Mouse (Mus musculus) right cerebral cortex, postnatal 10 days (tissue): ENCODE results near the gene Polr2g.
A peak's percentile ranks its signal among the peaks of the same experiment; 100 is the strongest.

Experiments used
- DNase-seq, 2 experiments: peaks; one replicate each; pipeline ENCODE4 v3.0.0; 2021; ENCODE audit warnings: low spot score in 2 of 2

The Polr2g gene

DNA sequence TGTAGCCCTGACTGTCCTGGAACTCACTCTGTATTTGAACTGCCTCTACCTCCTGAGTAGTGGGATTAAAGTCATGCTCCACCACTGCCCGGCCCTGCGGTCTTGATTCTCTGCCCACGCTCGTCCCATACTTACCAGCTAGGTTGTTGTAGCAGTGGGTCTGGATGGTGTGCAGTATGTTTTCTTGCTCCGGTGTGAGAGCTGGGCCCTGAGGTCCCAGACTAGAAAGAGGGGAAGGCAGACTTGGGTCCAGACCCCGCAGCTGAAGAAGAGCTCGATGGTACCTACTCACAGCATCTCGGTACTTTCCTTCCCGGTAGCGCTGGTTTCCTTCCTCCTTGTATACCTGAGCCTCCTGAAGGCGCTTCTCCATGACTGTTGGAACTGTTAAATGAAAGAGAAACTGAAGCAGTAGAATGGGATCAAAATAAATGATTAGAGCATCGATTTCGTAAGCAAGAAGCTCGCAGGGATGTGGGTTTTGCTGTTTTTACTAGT lies 20.0 kb upstream of the Polr2g start:
- DNase-seq, result no peak

DNA sequence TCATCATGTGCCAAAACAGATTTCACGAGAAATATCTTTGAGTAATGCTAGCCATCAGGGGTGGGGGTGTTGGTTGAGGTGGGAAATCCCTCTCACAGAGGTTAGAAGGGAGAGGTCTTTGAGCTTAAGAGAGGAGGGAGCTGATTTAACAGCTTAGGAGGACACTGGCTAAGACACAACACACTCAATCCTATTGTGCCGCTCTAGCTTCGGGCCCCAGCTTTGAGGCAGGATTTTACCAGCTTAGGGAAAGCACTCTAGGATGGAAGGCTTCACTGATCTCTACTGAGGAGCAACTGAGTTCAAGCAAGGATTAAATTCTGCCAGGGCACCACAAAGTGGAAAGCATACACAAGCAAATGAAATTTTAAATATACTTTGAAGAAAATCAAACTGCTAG lies 18.6 kb upstream of the Polr2g start:
- no peak for DNase-seq

DNA sequence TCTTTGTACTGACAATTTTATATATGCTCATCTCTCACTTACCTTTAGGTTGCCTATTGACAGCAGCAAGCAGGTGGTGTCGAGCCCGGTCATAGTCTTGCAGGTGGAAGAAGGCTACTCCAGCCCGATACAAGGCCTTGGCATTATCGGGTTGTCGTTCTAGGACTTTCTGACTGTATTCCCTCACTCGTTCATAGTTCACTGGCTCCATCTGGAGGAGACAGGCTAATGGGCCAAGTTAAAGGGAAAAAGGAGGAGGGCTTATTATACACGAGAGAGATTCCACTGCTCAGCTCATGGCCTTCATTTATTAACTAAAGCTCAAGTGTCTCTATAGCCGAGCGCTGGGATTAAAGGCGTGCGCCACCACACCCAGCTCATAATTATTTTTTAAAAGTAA lies 17.4 kb upstream of the Polr2g start:
- no peak for DNase-seq

DNA sequence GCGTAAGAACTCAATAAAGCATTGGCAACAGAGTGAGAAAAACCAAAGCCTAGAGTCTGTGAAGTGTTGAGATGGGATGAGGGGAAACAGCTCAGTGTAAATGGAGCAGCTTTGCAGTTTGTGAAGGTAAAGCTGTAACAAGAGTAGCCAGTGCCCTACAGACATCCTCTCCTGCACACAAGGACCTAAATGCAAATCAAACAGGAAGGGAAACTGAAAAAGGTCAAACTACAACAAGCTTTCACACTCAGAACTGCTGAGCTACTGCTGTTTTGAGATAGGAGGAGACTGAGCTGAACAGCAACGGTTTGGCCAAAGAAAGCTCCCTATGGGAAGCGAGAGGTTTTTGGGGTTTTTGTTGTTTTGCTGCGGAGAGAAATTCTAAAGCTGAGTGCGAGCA lies 8.4 kb upstream of the Polr2g start:
- no peak for DNase-seq

- DNase-seq, result no peak
Measured at GRCm38 (mm10) chr19:8803879-8804660, 5.7 kb upstream of the Polr2g start.

- no peak for DNase-seq
Measured at GRCm38 (mm10) chr19:8803204-8803780, 4.9 kb upstream of the Polr2g start.

- peak; percentile 97 to 99 for DNase-seq
Measured at GRCm38 (mm10) chr19:8802130-8802821, 3.9 kb upstream of the Polr2g start, which contains the start of gene Zbtb3. Gene Zbtb3, plus strand, starts transcription at chr19:8802555.

- no peak for DNase-seq
Measured at GRCm38 (mm10) chr19:8798947-8799315, 554 bp upstream of the Polr2g start.

DNA sequence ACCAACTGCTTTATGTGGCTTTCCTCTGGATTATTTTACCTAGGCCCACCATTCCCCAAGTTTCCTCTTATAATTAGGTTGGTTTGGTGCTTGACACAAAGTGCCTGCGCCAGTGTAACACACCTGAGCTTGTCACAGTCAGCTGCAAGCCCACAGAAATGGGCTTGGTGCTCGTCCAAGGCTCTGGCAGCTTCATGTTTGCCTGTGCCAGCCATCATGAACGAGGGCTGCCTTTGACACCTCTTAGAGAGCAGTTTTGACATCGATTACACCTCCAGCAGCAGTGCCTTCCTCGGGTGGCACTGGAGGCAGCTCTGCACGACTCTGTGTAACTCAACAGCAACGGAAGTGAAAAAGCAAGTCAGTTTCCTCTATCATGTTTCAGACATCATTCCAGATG lies 8.2 kb downstream of the Polr2g start:
- DNase-seq, result peak in 1 of 2 experiments; percentile 59

DNA sequence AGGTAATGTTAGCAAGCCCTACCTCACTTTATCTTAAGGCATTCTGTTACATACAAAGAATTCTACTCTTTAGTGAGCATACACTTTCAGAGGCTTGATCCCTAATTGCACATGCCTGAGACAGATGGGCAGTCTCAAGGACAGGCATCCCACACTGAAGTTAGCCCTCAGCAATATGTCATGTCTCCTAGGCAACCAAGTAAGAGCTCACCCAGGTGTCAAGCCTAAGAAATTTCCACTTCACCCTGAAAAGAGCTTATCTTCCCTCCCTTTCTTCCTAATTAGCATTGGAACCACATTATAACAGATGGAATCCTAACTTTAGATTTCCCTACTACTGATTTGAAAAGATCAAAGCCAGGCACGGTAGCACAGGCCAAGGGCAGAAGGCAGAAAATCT lies 9.2 kb downstream of the Polr2g start:
- no peak for DNase-seq

- DNase-seq, result no peak
Measured at GRCm38 (mm10) chr19:8788521-8788920, 9.9 kb downstream of the Polr2g start.

- DNase-seq, result peak; percentile 95 to 98
Measured at GRCm38 (mm10) chr19:8786008-8786781, 12.2 kb downstream of the Polr2g start, which contains the start of gene Taf6l. Gene Taf6l, minus strand, starts transcription at chr19:8786417.

DNA sequence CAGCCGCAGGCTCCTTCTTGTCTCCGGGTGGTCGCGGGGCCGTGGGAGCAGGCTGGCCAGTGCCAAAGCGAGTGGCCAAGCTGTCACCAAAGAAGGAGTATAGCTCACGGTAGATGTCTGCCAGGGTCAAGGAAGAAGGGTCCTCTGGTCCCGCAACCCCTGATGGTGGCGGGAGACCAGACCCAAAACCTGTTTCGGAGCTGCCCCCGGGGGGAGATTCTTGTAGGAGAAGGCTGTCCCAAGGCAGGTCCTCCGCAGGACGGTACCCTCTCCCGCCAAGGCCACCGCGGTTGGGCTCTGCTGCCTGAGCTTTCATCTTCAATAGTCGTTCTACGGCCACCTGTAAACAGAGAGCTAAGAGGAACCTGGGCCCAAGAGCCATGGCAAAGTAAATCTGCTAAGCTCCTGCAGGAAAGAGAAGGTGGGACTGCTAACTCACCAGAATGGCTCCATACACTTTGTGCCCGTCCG lies 23.4 kb downstream of the Polr2g start:
- DNase-seq, result peak in 1 of 2 experiments; percentile 42

GRCm38 (mm10) chr19:8774086-8774835 lies 24.1 kb downstream of the Polr2g start, which contains the start of gene Tmem179b:
Gene Tmem179b, minus strand, starts transcription at chr19:8774467.
- DNase-seq, result peak; percentile 97

- DNase-seq, result no peak
Measured at GRCm38 (mm10) chr19:8773409-8773808, 25.0 kb downstream of the Polr2g start.

GRCm38 (mm10) chr19:8772996-8773395 lies 25.4 kb downstream of the Polr2g start:
- DNase-seq, result no peak

- peak; percentile 88 for DNase-seq
Measured at GRCm38 (mm10) chr19:8770567-8771270, 27.7 kb downstream of the Polr2g start, which contains the start of gene Tmem223. Gene Tmem223, plus strand, starts transcription at chr19:8770996.

GRCm38 (mm10) chr19:8765562-8765961 lies 32.8 kb downstream of the Polr2g start:
- DNase-seq, result no peak

GRCm38 (mm10) chr19:8763276-8763675 lies 35.1 kb downstream of the Polr2g start:
- no peak for DNase-seq

GRCm38 (mm10) chr19:8760757-8761156 lies 37.6 kb downstream of the Polr2g start:
- DNase-seq, result no peak
